Mouse (Mus musculus): ENCODE results near the gene Nipsnap3a. TPM values are rescaled to one million over a fixed set of nuclear protein-coding genes. Genes with fewer than 3 reads are reported as not detected.

Gene Nipsnap3a
- polyA plus RNA-seq, 1 experiment from 2014 or later, result not detected

- Histone ChIP-seq H3K9ac (ENCODE audit: low read length) (no peak overlapping the region), H3K4me3 (ENCODE audit: control insufficient read depth in 1 of 2, insufficient read depth in 1 of 2, low read depth in 1 of 2, low read length in 2 of 2) (no peak overlapping the region), H3K4me2 (ENCODE audit: low read length) (no peak overlapping the region; the same call in 1 of the 2 replicates), H3K4me1 (ENCODE audit: control insufficient read depth in 2 of 2, insufficient read depth in 2 of 2, low read length in 2 of 2) (no peaks in the 10 kb centered on the region), H3K9me3 (ENCODE audit: control insufficient read depth, low read length) (no peaks in the 10 kb centered on the region), H3K36me3 (ENCODE audit: control insufficient read depth, insufficient read depth, low read length) (no peaks in the 10 kb centered on the region), H3K27ac (replicated peaks in 1 of 2; ENCODE audit: control insufficient read depth in 1 of 2, insufficient read depth in 1 of 2, low read depth in 2 of 2, low read length in 2 of 2) (no peak overlapping the region), H3K27me3 (ENCODE audit: control insufficient read depth, insufficient read depth, low read length) (no peaks in the 10 kb centered on the region)
- no peak for ATAC-seq (ENCODE audit: insufficient number of reproducible peaks, insufficient read depth, low FRiP score, low read depth)
- 29% methylated on average over 8 of the region's 8 CpGs for WGBS
Observed at GRCm38 (mm10) chr4:53000154-53000553, 11.1 kb downstream of the Nipsnap3a start.

- Histone ChIP-seq H3K4me3 (ENCODE audit: control insufficient read depth in 1 of 2, insufficient read depth in 1 of 2, low read depth in 1 of 2, low read length in 2 of 2) (no peak overlapping the region), H3K9me3 (ENCODE audit: control insufficient read depth, low read length) (no peaks in the 10 kb centered on the region), H3K27me3 (ENCODE audit: control insufficient read depth, insufficient read depth, low read length) (no peaks in the 10 kb centered on the region), H3K27ac (replicated peaks in 1 of 2; ENCODE audit: control insufficient read depth in 1 of 2, insufficient read depth in 1 of 2, low read depth in 2 of 2, low read length in 2 of 2) (no peak overlapping the region), H3K4me1 (ENCODE audit: control insufficient read depth in 2 of 2, insufficient read depth in 2 of 2, low read length in 2 of 2) (peaks cover 2% of the 10 kb centered on the region in 2 experiments; a peak in 2 of 4 replicates), H3K36me3 (ENCODE audit: control insufficient read depth, insufficient read depth, low read length) (no peaks in the 10 kb centered on the region), H3K9ac (ENCODE audit: low read length) (no peak overlapping the region), H3K4me2 (ENCODE audit: low read length) (no peak overlapping the region)
- ATAC-seq (ENCODE audit: insufficient number of reproducible peaks, insufficient read depth, low FRiP score, low read depth), result no peak
- WGBS, result 54% methylated on average over 4 of the region's 4 CpGs
Observed at GRCm38 (mm10) chr4:53009183-53009582, 20.1 kb downstream of the Nipsnap3a start.

GRCm38 (mm10) chr4:53009871-53010270 lies 20.8 kb downstream of the Nipsnap3a start:
- Histone ChIP-seq H3K4me3 (ENCODE audit: control insufficient read depth in 1 of 2, insufficient read depth in 1 of 2, low read depth in 1 of 2, low read length in 2 of 2) (no peak overlapping the region), H3K9me3 (ENCODE audit: control insufficient read depth, low read length) (no peaks in the 10 kb centered on the region), H3K9ac (ENCODE audit: low read length) (no peak overlapping the region), H3K27ac (replicated peaks in 1 of 2; ENCODE audit: control insufficient read depth in 1 of 2, insufficient read depth in 1 of 2, low read depth in 2 of 2, low read length in 2 of 2) (no peak overlapping the region), H3K4me2 (ENCODE audit: low read length) (no peak overlapping the region), H3K27me3 (ENCODE audit: control insufficient read depth, insufficient read depth, low read length) (no peaks in the 10 kb centered on the region), H3K36me3 (ENCODE audit: control insufficient read depth, insufficient read depth, low read length) (peaks cover 1% of the 10 kb centered on the region; the same call in 1 of the 2 replicates), H3K4me1 (ENCODE audit: control insufficient read depth in 2 of 2, insufficient read depth in 2 of 2, low read length in 2 of 2) (peaks cover 2% of the 10 kb centered on the region in 2 experiments; a peak in 2 of 4 replicates)
- WGBS, result 83% methylated on average over 4 of the region's 4 CpGs
- no peak for ATAC-seq (ENCODE audit: insufficient number of reproducible peaks, insufficient read depth, low FRiP score, low read depth)

- Histone ChIP-seq H3K27me3 (ENCODE audit: control insufficient read depth, insufficient read depth, low read length) (no peaks in the 10 kb centered on the region), H3K36me3 (ENCODE audit: control insufficient read depth, insufficient read depth, low read length) (peaks cover 18% of the 10 kb centered on the region), H3K4me3 (ENCODE audit: control insufficient read depth in 1 of 2, insufficient read depth in 1 of 2, low read depth in 1 of 2, low read length in 2 of 2) (peak within 1 kb of the TSS; percentile 81 to 85), H3K4me2 (ENCODE audit: low read length) (peak within 1 kb of the TSS; percentile 74), H3K4me1 (ENCODE audit: control insufficient read depth in 2 of 2, insufficient read depth in 2 of 2, low read length in 2 of 2) (peaks cover 2% of the 10 kb centered on the region in 2 experiments; a peak in 2 of 4 replicates), H3K9ac (ENCODE audit: low read length) (peak within 1 kb of the TSS; percentile 81), H3K9me3 (ENCODE audit: control insufficient read depth, low read length) (peaks cover 4% of the 10 kb centered on the region), H3K27ac (replicated peaks in 1 of 2; ENCODE audit: control insufficient read depth in 1 of 2, insufficient read depth in 1 of 2, low read depth in 2 of 2, low read length in 2 of 2) (peak within 1 kb of the TSS; percentile 72 to 86)
- 1% methylated on average over 63 of the region's 63 CpGs for WGBS
- peak; percentile 98 for ATAC-seq (ENCODE audit: insufficient number of reproducible peaks, insufficient read depth, low FRiP score, low read depth)
Observed at GRCm38 (mm10) chr4:53011732-53012361, 22.8 kb downstream of the Nipsnap3a start, which contains the start of gene Nipsnap3b. Gene Nipsnap3b (plus strand): TSS chr4:53011880.

DNA sequence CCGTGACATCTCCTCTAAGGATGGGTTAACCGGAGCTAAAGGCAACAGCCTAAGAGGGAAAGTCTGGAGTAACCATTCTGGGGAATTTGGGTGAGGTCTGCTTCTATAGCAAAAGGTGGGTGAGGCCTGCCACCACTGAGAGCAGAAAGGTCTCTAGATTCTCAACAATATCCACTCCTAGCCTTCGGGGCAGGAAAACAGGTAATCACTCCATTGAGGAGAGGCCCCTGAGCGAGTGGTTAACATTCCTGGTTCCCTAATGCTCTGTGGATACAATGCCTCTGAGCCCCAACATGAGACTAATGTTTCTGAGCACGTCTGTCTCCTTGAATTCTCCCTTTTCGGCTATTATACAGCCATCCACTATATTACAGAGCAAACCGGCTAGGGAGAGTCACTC lies 25.3 kb downstream of the Nipsnap3a start:
- Histone ChIP-seq H3K27me3 (ENCODE audit: control insufficient read depth, insufficient read depth, low read length) (no peaks in the 10 kb centered on the region), H3K4me3 (ENCODE audit: control insufficient read depth in 1 of 2, insufficient read depth in 1 of 2, low read depth in 1 of 2, low read length in 2 of 2) (no peak overlapping the region), H3K9ac (ENCODE audit: low read length) (no peak overlapping the region), H3K36me3 (ENCODE audit: control insufficient read depth, insufficient read depth, low read length) (peaks cover 39% of the 10 kb centered on the region), H3K4me1 (ENCODE audit: control insufficient read depth in 2 of 2, insufficient read depth in 2 of 2, low read length in 2 of 2) (peaks cover 2% of the 10 kb centered on the region in 2 experiments; a peak in 2 of 4 replicates), H3K9me3 (ENCODE audit: control insufficient read depth, low read length) (peaks cover 13% of the 10 kb centered on the region), H3K4me2 (ENCODE audit: low read length) (no peak overlapping the region), H3K27ac (replicated peaks in 1 of 2; ENCODE audit: control insufficient read depth in 1 of 2, insufficient read depth in 1 of 2, low read depth in 2 of 2, low read length in 2 of 2) (no peak overlapping the region)
- no peak for ATAC-seq (ENCODE audit: insufficient number of reproducible peaks, insufficient read depth, low FRiP score, low read depth)
- 90% methylated on average over 7 of the region's 7 CpGs for WGBS

GRCm38 (mm10) chr4:53015024-53015423 lies 26.0 kb downstream of the Nipsnap3a start:
- H3K27ac ChIP-seq (replicated peaks in 1 of 2; ENCODE audit: control insufficient read depth in 1 of 2, insufficient read depth in 1 of 2, low read depth in 2 of 2, low read length in 2 of 2), result no peak overlapping the region
- 91% methylated on average over 3 of the region's 3 CpGs for WGBS
- ATAC-seq (ENCODE audit: insufficient number of reproducible peaks, insufficient read depth, low FRiP score, low read depth), result no peak
- no peak overlapping the region for H3K4me3 ChIP-seq (ENCODE audit: control insufficient read depth in 1 of 2, insufficient read depth in 1 of 2, low read depth in 1 of 2, low read length in 2 of 2)
- H3K9ac ChIP-seq (ENCODE audit: low read length), result no peak overlapping the region
- H3K27me3 ChIP-seq (ENCODE audit: control insufficient read depth, insufficient read depth, low read length), result no peaks in the 10 kb centered on the region
- H3K4me2 ChIP-seq (ENCODE audit: low read length), result no peak overlapping the region
- H3K4me1 ChIP-seq (ENCODE audit: control insufficient read depth in 2 of 2, insufficient read depth in 2 of 2, low read length in 2 of 2), result peaks cover 2% of the 10 kb centered on the region in 2 experiments; a peak in 2 of 4 replicates
- H3K36me3 ChIP-seq (ENCODE audit: control insufficient read depth, insufficient read depth, low read length), result peaks cover 45% of the 10 kb centered on the region
- H3K9me3 ChIP-seq (ENCODE audit: control insufficient read depth, low read length), result peaks cover 13% of the 10 kb centered on the region

- no peak overlapping the region for H3K27ac ChIP-seq (replicated peaks in 1 of 2; ENCODE audit: control insufficient read depth in 1 of 2, insufficient read depth in 1 of 2, low read depth in 2 of 2, low read length in 2 of 2)
- peaks cover 13% of the 10 kb centered on the region for H3K9me3 ChIP-seq (ENCODE audit: control insufficient read depth, low read length)
- no peak for ATAC-seq (ENCODE audit: insufficient number of reproducible peaks, insufficient read depth, low FRiP score, low read depth)
- H3K4me1 ChIP-seq (ENCODE audit: control insufficient read depth in 2 of 2, insufficient read depth in 2 of 2, low read length in 2 of 2), result no peaks in the 10 kb centered on the region
- H3K36me3 ChIP-seq (ENCODE audit: control insufficient read depth, insufficient read depth, low read length), result peaks cover 72% of the 10 kb centered on the region
- H3K9ac ChIP-seq (ENCODE audit: low read length), result no peak overlapping the region
- no peak overlapping the region for H3K4me2 ChIP-seq (ENCODE audit: low read length)
- H3K27me3 ChIP-seq (ENCODE audit: control insufficient read depth, insufficient read depth, low read length), result no peaks in the 10 kb centered on the region
- H3K4me3 ChIP-seq (ENCODE audit: control insufficient read depth in 1 of 2, insufficient read depth in 1 of 2, low read depth in 1 of 2, low read length in 2 of 2), result no peak overlapping the region
- WGBS, result 75% methylated on average over 1 of the region's 1 CpGs
Observed at GRCm38 (mm10) chr4:53018392-53018791, 29.3 kb downstream of the Nipsnap3a start.
